Mouse (Mus musculus): Measurements from ENCODE around the gene Cdyl2.

- no peak for TF ChIP-seq CTCF (IDR thresholded peaks at IDR 0.05)
- no peak for TF ChIP-seq EP300 (IDR thresholded peaks at IDR 0.05)
Observed at GRCm38 (mm10) chr8:116702501-116702900, 30.3 kb downstream of the Cdyl2 start.

Data from lung, postnatal 0 days (tissue).